Mouse (Mus musculus) CH12.LX (cell line): Measurements from ENCODE around the gene Ubc. TPM values are rescaled to one million over a fixed set of nuclear protein-coding genes. Genes with fewer than 3 reads are reported as not detected.

Experiments
- DNase-seq: peaks from one replicate; pipeline ENCODE4 v3.0.0-alpha.2; 2013; ENCODE audit errors: extremely low read depth
- H3K27ac ChIP-seq: 2 replicates; pipeline ENCODE4 v1.5.1; 2012; ENCODE audit warnings: low read depth, mild to moderate bottlenecking, control low read depth, moderate library complexity; ENCODE audit not compliant: insufficient read depth
- H3K27me3 ChIP-seq: replicated peaks from 2 replicates; pipeline ENCODE3; 2012; ENCODE audit warnings: inconsistent platforms
- H3K36me3 ChIP-seq, 2 experiments: replicated peaks in 1 of 2; 2 replicates each; pipeline versions ENCODE3 to v1.6.1; 2012; ENCODE audit warnings: inconsistent platforms in 1 of 2, low read length in 1 of 2, mild to moderate bottlenecking in 1 of 2, mixed read lengths in 1 of 2, moderate library complexity in 1 of 2; ENCODE audit not compliant: control insufficient read depth in 1 of 2, insufficient read depth in 1 of 2
- H3K4me1 ChIP-seq, 2 experiments: 2 replicates each; pipeline ENCODE4 v1.6.1; 2012; ENCODE audit warnings: inconsistent platforms in 1 of 2, moderate library complexity in 1 of 2; ENCODE audit not compliant: insufficient read depth in 2 of 2, control insufficient read depth in 1 of 2
- H3K4me2 ChIP-seq: 2 replicates; pipeline ENCODE4 v1.6.1; 2012; ENCODE audit warnings: low read depth, mild to moderate bottlenecking, control low read depth; ENCODE audit not compliant: poor library complexity, insufficient read depth, severe bottlenecking
- H3K4me3 ChIP-seq, 3 experiments: fragments of 150-350 bp in 1 of 3; sonication (generic) in 1 of 3; replicated peaks in 1 of 3; 2 replicates each; pipeline versions ENCODE3 to v1.5.1; 2011 to 2012; ENCODE audit warnings: low read depth in 2 of 3, low read length in 2 of 3, mild to moderate bottlenecking in 2 of 3, moderate library complexity in 2 of 3, control low read depth in 1 of 3, improper control_type of control experiment in 1 of 3, inconsistent platforms in 1 of 3, mixed read lengths in 1 of 3; ENCODE audit not compliant: poor library complexity in 1 of 3
- H3K79me2 ChIP-seq: replicated peaks from 2 replicates; pipeline ENCODE4 v1.6.1; 2012; ENCODE audit warnings: mild to moderate bottlenecking, moderate library complexity; ENCODE audit not compliant: control insufficient read depth, poor library complexity, insufficient read depth, severe bottlenecking; ENCODE audit errors: extremely low read depth
- H3K9ac ChIP-seq: 2 replicates; pipeline ENCODE4 v1.6.1; 2012; ENCODE audit warnings: low read depth, mild to moderate bottlenecking, control low read depth, moderate library complexity; ENCODE audit not compliant: insufficient read depth
- H3K9me3 ChIP-seq: replicated peaks from 2 replicates; pipeline ENCODE3; 2012; ENCODE audit warnings: low read length, inconsistent platforms, mixed read lengths
- BHLHE40 ChIP-seq: IDR thresholded peaks from 2 replicates; pipeline ENCODE4 v1.6.1; 2011; ENCODE audit warnings: mild to moderate bottlenecking, low read depth, low read length, improper control_type of control experiment
- CHD1 ChIP-seq: IDR thresholded peaks from 2 replicates; pipeline ENCODE4 v1.6.1; 2012; ENCODE audit warnings: low read depth, low read length, improper control_type of control experiment, inconsistent platforms
- CHD2 ChIP-seq: IDR thresholded peaks from 2 replicates; pipeline ENCODE4 v1.6.1; 2011; ENCODE audit warnings: low read length, improper control_type of control experiment
- CTCF ChIP-seq, 2 experiments: IDR thresholded peaks in 1 of 2; conservative IDR thresholded peaks in 1 of 2; 2 replicates each; pipeline ENCODE4 v1.5.1; 2011 to 2012; ENCODE audit warnings: low read depth in 2 of 2, low read length in 2 of 2, improper control_type of control experiment in 1 of 2, inconsistent platforms in 1 of 2, mild to moderate bottlenecking in 1 of 2, moderate library complexity in 1 of 2
- E2F4 ChIP-seq: IDR thresholded peaks from 2 replicates; pipeline ENCODE4 v1.6.1; 2011; ENCODE audit warnings: low read depth, low read length, improper control_type of control experiment; ENCODE audit not compliant: insufficient replicate concordance
- ELF1 ChIP-seq: IDR thresholded peaks from 2 replicates; pipeline ENCODE4 v1.6.1; 2014; ENCODE audit warnings: low read depth, mild to moderate bottlenecking, inconsistent platforms, low read length, improper control_type of control experiment
- EP300 ChIP-seq: IDR thresholded peaks from 2 replicates; pipeline ENCODE4 v1.6.1; 2011; ENCODE audit warnings: low read length, improper control_type of control experiment
- ETS1 ChIP-seq: conservative IDR thresholded peaks from 2 replicates; pipeline ENCODE4 v1.6.1; 2012; ENCODE audit warnings: low read depth, mild to moderate bottlenecking, inconsistent platforms, low read length, improper control_type of control experiment, moderate library complexity
- GABPA ChIP-seq: IDR thresholded peaks from 2 replicates; pipeline ENCODE4 v1.6.1; 2012; ENCODE audit warnings: low read depth, low read length, improper control_type of control experiment, inconsistent platforms; ENCODE audit not compliant: insufficient replicate concordance
- HCFC1 ChIP-seq: IDR thresholded peaks from 2 replicates; pipeline ENCODE4 v1.6.1; 2012; ENCODE audit warnings: low read depth, mild to moderate bottlenecking, inconsistent platforms, low read length, improper control_type of control experiment
- IRF4 ChIP-seq: IDR thresholded peaks from 2 replicates; pipeline ENCODE4 v1.6.1; 2014; ENCODE audit warnings: low read depth, mild to moderate bottlenecking, inconsistent platforms, low read length, improper control_type of control experiment
- JUN ChIP-seq: IDR thresholded peaks from 2 replicates; pipeline ENCODE4 v1.6.1; 2011; ENCODE audit warnings: low read depth, mild to moderate bottlenecking, low read length, improper control_type of control experiment, moderate library complexity; ENCODE audit not compliant: insufficient read depth
- JUND ChIP-seq: conservative IDR thresholded peaks from 2 replicates; pipeline ENCODE4 v1.6.1; 2011; ENCODE audit warnings: low read depth, low read length, improper control_type of control experiment
- KAT2A ChIP-seq: IDR thresholded peaks from 2 replicates; pipeline ENCODE4 v1.6.1; 2012; ENCODE audit warnings: low read length, improper control_type of control experiment, inconsistent platforms; ENCODE audit not compliant: insufficient replicate concordance
- MAFK ChIP-seq: IDR thresholded peaks from 2 replicates; pipeline ENCODE4 v1.6.1; 2011; ENCODE audit warnings: low read length, improper control_type of control experiment; ENCODE audit not compliant: insufficient replicate concordance
- MAX ChIP-seq: IDR thresholded peaks from 2 replicates; pipeline ENCODE4 v1.6.1; 2011; ENCODE audit warnings: low read length, improper control_type of control experiment
- MAZ ChIP-seq: IDR thresholded peaks from 2 replicates; pipeline ENCODE4 v1.6.1; 2012; ENCODE audit warnings: low read depth, mild to moderate bottlenecking, inconsistent platforms, low read length, improper control_type of control experiment, moderate library complexity
- MEF2A ChIP-seq: IDR thresholded peaks from 2 replicates; pipeline ENCODE4 v1.6.1; 2014; ENCODE audit warnings: low read depth, mild to moderate bottlenecking, inconsistent platforms, low read length, improper control_type of control experiment, borderline replicate concordance
- MXI1 ChIP-seq: IDR thresholded peaks from 2 replicates; pipeline ENCODE4 v1.6.1; 2011; ENCODE audit warnings: mild to moderate bottlenecking, low read depth, low read length, improper control_type of control experiment
- MYC ChIP-seq: IDR thresholded peaks from 2 replicates; pipeline ENCODE4 v1.6.1; 2011; ENCODE audit warnings: low read depth, mild to moderate bottlenecking, improper control_type of control experiment, low read length
- NELFE ChIP-seq: IDR thresholded peaks from 2 replicates; pipeline ENCODE4 v1.6.1; 2011; ENCODE audit warnings: low read depth, low read length, improper control_type of control experiment
- NRF1 ChIP-seq: IDR thresholded peaks from 2 replicates; pipeline ENCODE4 v1.6.1; 2014; ENCODE audit warnings: low read depth, mild to moderate bottlenecking, inconsistent platforms, low read length, improper control_type of control experiment, moderate library complexity
- PAX5 ChIP-seq: IDR thresholded peaks from 2 replicates; pipeline ENCODE4 v1.6.1; 2012; ENCODE audit warnings: low read length, inconsistent platforms, mixed read lengths
- POLR2A ChIP-seq: IDR thresholded peaks from 2 replicates; pipeline ENCODE4 v1.6.1; 2011; ENCODE audit warnings: low read depth, mild to moderate bottlenecking, improper control_type of control experiment, low read length
- POLR2AphosphoS2 ChIP-seq: IDR thresholded peaks from 2 replicates; pipeline ENCODE4 v1.6.1; 2011; ENCODE audit warnings: low read depth, low read length, improper control_type of control experiment
- RAD21 ChIP-seq: IDR thresholded peaks from 2 replicates; pipeline ENCODE4 v1.6.1; 2011; ENCODE audit warnings: low read depth, mild to moderate bottlenecking, low read length, improper control_type of control experiment, moderate library complexity
- RCOR1 ChIP-seq: conservative IDR thresholded peaks from 2 replicates; pipeline ENCODE4 v1.6.1; 2012; ENCODE audit warnings: low read depth, mild to moderate bottlenecking, inconsistent platforms, low read length, improper control_type of control experiment
- SMC3 ChIP-seq: IDR thresholded peaks from 2 replicates; pipeline ENCODE4 v1.6.1; 2011; ENCODE audit warnings: low read depth, low read length, improper control_type of control experiment
- TBP ChIP-seq: conservative IDR thresholded peaks from 2 replicates; pipeline ENCODE4 v1.6.1; 2011; ENCODE audit warnings: low read depth, low read length, improper control_type of control experiment
- TCF12 ChIP-seq: IDR thresholded peaks from 2 replicates; pipeline ENCODE4 v1.6.1; 2014; ENCODE audit warnings: low read depth, mild to moderate bottlenecking, inconsistent platforms, low read length, improper control_type of control experiment
- UBTF ChIP-seq: IDR thresholded peaks from 2 replicates; pipeline ENCODE4 v1.6.1; 2012; ENCODE audit warnings: low read depth, mild to moderate bottlenecking, inconsistent platforms, low read length, improper control_type of control experiment, moderate library complexity
- USF1 ChIP-seq: IDR thresholded peaks from 2 replicates; pipeline ENCODE4 v1.6.1; 2014; ENCODE audit warnings: low read depth, mild to moderate bottlenecking, inconsistent platforms, low read length, improper control_type of control experiment
- USF2 ChIP-seq: conservative IDR thresholded peaks from 2 replicates; pipeline ENCODE4 v1.6.1; 2011; ENCODE audit warnings: low read depth, low read length, improper control_type of control experiment
- ZC3H11A ChIP-seq: IDR thresholded peaks from 2 replicates; pipeline ENCODE4 v1.6.1; 2012; ENCODE audit warnings: low read depth, mild to moderate bottlenecking, inconsistent platforms, low read length, improper control_type of control experiment
- ZKSCAN1 ChIP-seq: IDR thresholded peaks from 2 replicates; pipeline ENCODE4 v1.6.1; 2012; ENCODE audit warnings: low read depth, inconsistent platforms, low read length, improper control_type of control experiment, borderline replicate concordance
- ZMIZ1 ChIP-seq: IDR thresholded peaks from 2 replicates; pipeline ENCODE4 v1.6.1; 2012; ENCODE audit warnings: low read depth, mild to moderate bottlenecking, inconsistent platforms, low read length, improper control_type of control experiment
- ZNF384 ChIP-seq: IDR thresholded peaks from 2 replicates; pipeline ENCODE4 v1.6.1; 2012; ENCODE audit warnings: low read depth, low read length, improper control_type of control experiment, inconsistent platforms
- dilution Hi-C: fragments of 300-500 bp; cut with MboI; formaldehyde crosslinking; loops from 2 replicates; pipeline ENCODE4 v1.14.3; 2020; ENCODE audit warnings: low sequenced_read_pairs; ENCODE audit not compliant: extremely low pct_unique_long_range_greater_than_20kb, extremely low pct_ligation_motif_present
- in situ Hi-C: fragments of 300-500 bp; cut with MboI; formaldehyde crosslinking; loops from 3 replicates; pipeline ENCODE4 v1.14.3; 2019; ENCODE audit warnings: low sequenced_read_pairs, low pct_ligation_motif_present, low pct_unique_long_range_greater_than_20kb, mixed read lengths
- polyA plus RNA-seq: library from polyadenylated mRNA; unstranded; fragments of >175 nt; gene quantifications from 2 replicates; pipeline ENCODE4 v1.2.1, GENCODE M21; 2012; ENCODE audit warnings: low read depth; ENCODE audit not compliant: insufficient read length
- total RNA-seq, 2 experiments: library from RNA; depleted of rRNA; stranded (reverse); fragments of 300-350 nt in 1 of 2; fragments of >200 nt in 1 of 2; gene quantifications; 2 replicates each; pipeline ENCODE4 v1.2.3; 2012 to 2014

Gene Ubc
- total and polyA plus RNA-seq, 3 experiments: 466 to 803 (median 656) TPM

DNA sequence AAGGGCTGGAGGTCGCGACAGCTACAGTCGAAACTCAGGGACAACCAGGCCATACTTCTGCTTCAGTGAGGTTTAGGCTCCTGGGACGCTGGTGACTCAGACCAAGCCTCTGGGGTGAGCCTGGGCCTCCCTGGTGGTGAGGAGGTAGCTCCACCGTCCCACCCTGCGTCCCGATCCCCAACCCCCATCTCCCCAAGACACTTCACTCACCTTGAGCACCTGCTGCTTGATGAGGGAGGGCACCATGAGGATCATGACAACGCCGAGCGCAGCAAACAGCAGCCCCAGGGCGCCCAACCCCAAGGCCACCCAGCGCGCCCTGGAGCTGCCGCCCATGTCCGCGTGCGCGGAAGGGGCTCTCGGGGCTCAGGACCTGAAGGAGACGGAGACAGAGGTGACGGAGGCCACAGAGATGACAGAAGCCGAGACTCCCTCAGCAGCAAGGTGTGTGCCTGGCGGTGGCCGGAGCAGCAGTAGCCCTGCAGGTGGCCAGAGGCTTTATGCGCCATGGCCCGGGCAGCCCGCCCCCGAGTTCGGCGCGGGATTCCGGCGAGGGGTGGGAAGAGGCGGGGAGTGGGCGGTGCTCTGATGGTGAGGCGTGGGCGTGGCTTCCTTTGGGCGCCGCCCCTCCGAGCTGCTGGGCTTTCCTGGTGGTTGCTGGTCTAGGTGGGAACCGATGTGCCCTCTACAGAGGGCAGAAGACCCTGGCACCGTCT lies 49.3 kb downstream of the Ubc start, which contains the start of gene Scarb1:
TSS of gene Scarb1 (minus strand) at position 548 of the 716 bp plus-strand sequence.
- peak; percentile 82 for DNase-seq
- H3K4me3 ChIP-seq: peak within 1 kb of the TSS; percentile 50 to 79 (median 64)
- H3K79me2 ChIP-seq: no peaks in the 10 kb centered on the region
- H3K36me3 ChIP-seq: peaks cover 0 to 18% of the 10 kb centered on the region in 2 experiments
- dilution Hi-C loops: no loop called here
- H3K4me2 ChIP-seq: peak within 1 kb of the TSS; percentile 67
- H3K9me3 ChIP-seq: no peaks in the 10 kb centered on the region
- peak within 1 kb of the TSS; percentile 24; the same call in 1 of the 2 replicates for H3K9ac ChIP-seq
- H3K4me1 ChIP-seq: peaks cover 5 to 25% of the 10 kb centered on the region in 2 experiments; a peak in 2 of 4 replicates
- in situ Hi-C loops: loop anchor here (10.0 kb wide), 1 partner anchor 436 kb away; no protein-coding TSS in a partner anchor
- H3K27me3 ChIP-seq: peaks cover 7% of the 10 kb centered on the region
- peak within 1 kb of the TSS; percentile 1; the same call in 1 of the 2 replicates for H3K27ac ChIP-seq
- TF ChIP-seq RAD21 (no peak; the same call in 1 of the 2 replicates), KAT2A (no peak), ZNF384 (no peak), NELFE (peak; percentile 59; the same call in 1 of the 2 replicates), MYC (peak; percentile 68; the same call in 1 of the 2 replicates), CHD1 (peak; percentile 41; the same call in 1 of the 2 replicates), RCOR1 (peak; percentile 84), JUND (no peak; the same call in 1 of the 2 replicates), E2F4 (no peak), UBTF (peak; percentile 35; the same call in 1 of the 2 replicates), JUN (peak; percentile 30; the same call in 1 of the 2 replicates), POLR2A (peak; percentile 83), USF1 (no peak), MEF2A (peak; percentile 44; the same call in 1 of the 2 replicates), TBP (0 out of 2 replicates have a peak, but pooled peaks have one; percentile 8), ZMIZ1 (peak; percentile 50; the same call in 1 of the 2 replicates), CHD2 (peak; percentile 66; the same call in 1 of the 2 replicates), HCFC1 (no peak; the same call in 1 of the 2 replicates), IRF4 (peak; percentile 93), MAFK (0 out of 2 replicates have a peak, but pooled peaks have one; percentile 46), USF2 (no peak), TCF12 (peak; percentile 53), ZKSCAN1 (no peak), ZC3H11A (no peak), EP300 (peak; percentile 65), ELF1 (peak; percentile 23; the same call in 1 of the 2 replicates), MXI1 (peak; percentile 76), BHLHE40 (peak; percentile 70), NRF1 (peak; percentile 35; the same call in 1 of the 2 replicates), MAZ (no peak; the same call in 1 of the 2 replicates), MAX (peak; percentile 70), GABPA (no peak), PAX5 (no peak), POLR2AphosphoS2 (no peak), CTCF (conservative IDR thresholded peaks at IDR 0.05 in 1 of 2, IDR thresholded peaks at IDR 0.05 in 1 of 2; ENCODE audit: low read depth in 2 of 2, low read length in 2 of 2) (no peak), ETS1 (peak; percentile 65), SMC3 (no peak; the same call in 1 of the 2 replicates)
